Mouse (Mus musculus): ENCODE measurements around the gene Hps4. TPM values are rescaled to one million over a fixed set of nuclear protein-coding genes. Genes with fewer than 3 reads are reported as not detected.

Gene Hps4
- polyA plus RNA-seq, 2 experiments: 7.5 to 10.6 TPM

DNA sequence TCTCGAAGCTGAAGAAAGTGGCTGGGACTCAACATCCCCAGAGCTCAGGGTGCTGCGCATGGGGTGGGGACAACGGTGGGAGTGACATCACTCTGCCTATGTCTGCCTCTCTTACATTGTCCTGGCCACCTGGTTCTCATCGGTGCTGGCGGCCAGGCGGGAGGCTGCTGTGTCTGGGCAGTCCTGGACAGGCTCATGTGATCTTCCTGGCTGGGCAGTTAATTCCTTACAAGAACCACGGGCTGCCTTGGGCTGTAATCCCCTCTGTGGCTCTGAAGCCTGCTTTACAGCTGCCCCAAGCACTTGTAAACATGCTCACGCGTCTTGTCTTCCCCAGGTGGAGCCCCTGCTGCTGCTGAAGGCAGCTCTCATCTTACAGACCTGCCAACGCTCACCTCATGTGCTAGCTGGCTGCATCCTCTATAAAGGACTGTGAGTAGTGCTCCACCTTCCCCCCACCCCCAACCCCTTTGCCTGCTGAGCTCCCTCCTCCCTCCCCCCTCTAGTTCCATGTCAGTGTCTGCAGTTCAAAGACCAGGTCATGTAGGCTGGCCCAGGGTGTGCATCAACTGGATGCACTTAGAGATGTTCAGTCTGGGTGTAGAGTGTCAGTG, 21.4 kb downstream of the Hps4 start:
- Histone ChIP-seq H3K4me1 (replicated peaks; ENCODE audit: control insufficient read depth in 2 of 2, insufficient read depth in 2 of 2, low read length in 1 of 2) (peaks cover 8 to 12% of the 10 kb centered on the region in 2 experiments), H3K27me3 (ENCODE audit: control insufficient read depth, insufficient read depth, low read length) (no peaks in the 10 kb centered on the region), H3K36me3 (replicated peaks; ENCODE audit: control insufficient read depth, insufficient read depth, low read depth) (no peaks in the 10 kb centered on the region; the same call in 1 of the 2 replicates), H3K9ac (replicated peaks) (no peak overlapping the region), H3K27ac (no peak overlapping the region), H3K4me3 (ENCODE audit: insufficient read depth in 1 of 2, low read depth in 2 of 2, low read length in 2 of 2) (no peak overlapping the region), H3K4me2 (ENCODE audit: low read depth) (no peak overlapping the region), H3K9me3 (ENCODE audit: control insufficient read depth, low read length) (no peaks in the 10 kb centered on the region)
- ATAC-seq (ENCODE audit: insufficient read depth) (no peak), DNase-seq (ENCODE audit: low read depth in 3 of 3, low spot score in 3 of 3) (no peak)
- TF ChIP-seq CTCF (IDR thresholded peaks at IDR 0.05; ENCODE audit: low read depth): no peak
- no peak for TF ChIP-seq EP300 (IDR thresholded peaks at IDR 0.05; ENCODE audit: low read depth)
- 80% methylated on average over 10 of the region's 10 CpGs for WGBS (ENCODE audit: insufficient replicate concordance)

DNA sequence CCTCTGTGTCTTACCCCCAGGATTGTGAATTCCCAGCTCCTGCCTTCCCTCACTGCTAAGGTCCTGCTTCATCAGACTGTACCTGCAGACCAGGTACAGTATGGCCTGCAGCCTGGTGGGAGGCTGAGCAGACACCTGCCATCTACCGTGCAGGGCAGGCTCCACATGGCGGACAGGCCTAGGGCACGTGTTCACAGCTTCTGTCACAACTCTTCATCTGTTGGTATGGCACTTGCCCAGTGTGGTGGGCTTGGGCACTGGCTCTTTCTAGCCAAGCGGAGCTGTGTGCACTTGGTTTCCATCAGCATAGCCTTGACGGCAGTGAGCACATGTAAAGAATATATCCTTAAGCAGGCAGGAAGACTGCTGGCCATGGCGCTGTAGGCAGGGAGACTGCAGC, 24.0 kb downstream of the Hps4 start:
- DNase-seq (ENCODE audit: low read depth in 3 of 3, low spot score in 3 of 3) (no peak), ATAC-seq (ENCODE audit: insufficient read depth) (no peak)
- Histone ChIP-seq H3K9me3 (ENCODE audit: control insufficient read depth, low read length) (no peaks in the 10 kb centered on the region), H3K36me3 (replicated peaks; ENCODE audit: control insufficient read depth, insufficient read depth, low read depth) (no peaks in the 10 kb centered on the region; the same call in 1 of the 2 replicates), H3K4me2 (ENCODE audit: low read depth) (no peak overlapping the region), H3K27ac (no peak overlapping the region), H3K27me3 (ENCODE audit: control insufficient read depth, insufficient read depth, low read length) (no peaks in the 10 kb centered on the region), H3K4me1 (replicated peaks; ENCODE audit: control insufficient read depth in 2 of 2, insufficient read depth in 2 of 2, low read length in 1 of 2) (no peaks in the 10 kb centered on the region), H3K4me3 (ENCODE audit: insufficient read depth in 1 of 2, low read depth in 2 of 2, low read length in 2 of 2) (no peak overlapping the region), H3K9ac (replicated peaks) (no peak overlapping the region)
- no peak for TF ChIP-seq CTCF (IDR thresholded peaks at IDR 0.05; ENCODE audit: low read depth)
- TF ChIP-seq EP300 (IDR thresholded peaks at IDR 0.05; ENCODE audit: low read depth): no peak
- 81% methylated on average over 6 of the region's 6 CpGs for WGBS (ENCODE audit: insufficient replicate concordance)

DNA sequence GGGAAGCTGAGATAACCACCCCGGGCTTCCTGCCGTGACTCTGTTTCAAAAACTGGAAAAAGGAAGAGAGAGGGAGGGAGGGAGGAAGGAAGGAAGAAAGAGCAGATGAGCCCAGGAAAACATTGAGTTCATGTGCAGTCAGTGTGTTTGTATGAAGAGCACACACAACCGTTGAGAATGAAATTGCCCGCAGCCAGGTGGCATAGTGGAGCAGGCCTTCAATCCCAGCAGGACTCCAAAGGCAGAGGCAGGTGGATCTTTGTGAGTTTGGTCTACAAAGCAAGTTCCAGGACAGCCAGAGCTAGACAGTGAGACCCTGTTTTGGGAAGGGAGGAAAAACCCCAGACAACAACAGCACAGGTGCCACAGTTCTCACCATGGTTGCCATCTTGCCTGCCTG, 24.5 kb downstream of the Hps4 start:
- ATAC-seq (ENCODE audit: insufficient read depth): no peak
- Histone ChIP-seq H3K36me3 (replicated peaks; ENCODE audit: control insufficient read depth, insufficient read depth, low read depth) (no peaks in the 10 kb centered on the region; the same call in 1 of the 2 replicates), H3K4me3 (ENCODE audit: insufficient read depth in 1 of 2, low read depth in 2 of 2, low read length in 2 of 2) (no peak overlapping the region), H3K27me3 (ENCODE audit: control insufficient read depth, insufficient read depth, low read length) (no peaks in the 10 kb centered on the region), H3K4me1 (replicated peaks; ENCODE audit: control insufficient read depth in 2 of 2, insufficient read depth in 2 of 2, low read length in 1 of 2) (no peaks in the 10 kb centered on the region), H3K9ac (replicated peaks) (no peak overlapping the region), H3K27ac (no peak overlapping the region), H3K4me2 (ENCODE audit: low read depth) (no peak overlapping the region), H3K9me3 (ENCODE audit: control insufficient read depth, low read length) (no peaks in the 10 kb centered on the region)
- WGBS (ENCODE audit: insufficient replicate concordance): 77% methylated on average over 4 of the region's 4 CpGs
- no peak for DNase-seq (ENCODE audit: low read depth in 3 of 3, low spot score in 3 of 3)
- TF ChIP-seq CTCF (IDR thresholded peaks at IDR 0.05; ENCODE audit: low read depth) (no peak), EP300 (IDR thresholded peaks at IDR 0.05; ENCODE audit: low read depth) (no peak)

DNA sequence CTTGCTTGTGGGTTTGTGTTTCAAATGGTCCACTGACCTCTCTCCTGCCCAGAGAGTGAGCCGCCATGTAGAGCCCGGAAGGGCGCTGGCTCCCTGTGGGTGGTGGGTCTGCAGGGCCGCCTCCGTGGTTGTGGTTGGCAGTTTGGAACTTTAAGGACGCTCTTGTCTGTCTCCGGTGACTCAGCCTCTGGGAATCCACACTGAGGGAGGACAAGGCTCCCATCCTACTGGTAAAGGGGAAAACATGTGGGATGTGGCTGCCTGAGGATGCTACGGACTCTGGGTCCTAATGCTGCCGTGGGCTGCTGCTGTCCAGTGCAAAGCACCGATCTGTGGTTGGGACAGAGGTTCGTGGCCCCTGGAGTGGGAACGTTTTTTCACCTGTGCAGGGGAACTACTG, 25.0 kb downstream of the Hps4 start:
- H3K4me1 ChIP-seq (replicated peaks; ENCODE audit: control insufficient read depth in 2 of 2, insufficient read depth in 2 of 2, low read length in 1 of 2): no peaks in the 10 kb centered on the region
- H3K9me3 ChIP-seq (ENCODE audit: control insufficient read depth, low read length): no peaks in the 10 kb centered on the region
- H3K36me3 ChIP-seq (replicated peaks; ENCODE audit: control insufficient read depth, insufficient read depth, low read depth): no peaks in the 10 kb centered on the region; the same call in 1 of the 2 replicates
- no peaks in the 10 kb centered on the region for H3K27me3 ChIP-seq (ENCODE audit: control insufficient read depth, insufficient read depth, low read length)
- H3K4me2 ChIP-seq (ENCODE audit: low read depth): no peak overlapping the region
- WGBS (ENCODE audit: insufficient replicate concordance): 65% methylated on average over 12 of the region's 12 CpGs
- TF ChIP-seq CTCF (IDR thresholded peaks at IDR 0.05; ENCODE audit: low read depth): no peak
- no peak for TF ChIP-seq EP300 (IDR thresholded peaks at IDR 0.05; ENCODE audit: low read depth)
- DNase-seq (ENCODE audit: low read depth in 3 of 3, low spot score in 3 of 3): no peak
- ATAC-seq (ENCODE audit: insufficient read depth): no peak
- no peak overlapping the region for H3K27ac ChIP-seq
- H3K4me3 ChIP-seq (ENCODE audit: insufficient read depth in 1 of 2, low read depth in 2 of 2, low read length in 2 of 2): no peak overlapping the region
- H3K9ac ChIP-seq (replicated peaks): no peak overlapping the region

DNA sequence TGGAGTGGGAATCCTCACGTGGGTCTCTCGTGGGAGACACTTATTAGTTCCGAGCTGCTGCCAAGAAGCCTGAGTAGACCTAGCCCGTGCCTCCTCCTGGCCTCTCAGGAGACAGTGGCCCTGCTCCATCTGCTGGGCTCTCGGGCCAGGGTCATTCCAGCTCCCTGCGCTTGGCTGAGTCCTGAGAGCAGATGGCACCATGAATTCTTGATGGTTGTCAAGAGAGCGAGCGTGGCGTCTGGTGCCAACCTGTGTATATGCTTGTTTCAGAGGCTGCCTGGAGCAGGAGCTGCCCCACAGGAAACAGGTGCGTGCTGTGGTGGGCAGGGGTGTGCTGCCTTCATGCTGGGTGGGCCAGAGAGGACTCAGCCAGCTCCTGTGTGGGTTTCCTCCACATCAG, 25.8 kb downstream of the Hps4 start:
- H3K27me3 ChIP-seq (ENCODE audit: control insufficient read depth, insufficient read depth, low read length): no peaks in the 10 kb centered on the region
- TF ChIP-seq CTCF (IDR thresholded peaks at IDR 0.05; ENCODE audit: low read depth) (no peak), EP300 (IDR thresholded peaks at IDR 0.05; ENCODE audit: low read depth) (no peak)
- H3K4me1 ChIP-seq (replicated peaks; ENCODE audit: control insufficient read depth in 2 of 2, insufficient read depth in 2 of 2, low read length in 1 of 2): no peaks in the 10 kb centered on the region
- no peak overlapping the region for H3K4me3 ChIP-seq (ENCODE audit: insufficient read depth in 1 of 2, low read depth in 2 of 2, low read length in 2 of 2)
- no peak overlapping the region for H3K9ac ChIP-seq (replicated peaks)
- WGBS (ENCODE audit: insufficient replicate concordance): 81% methylated on average over 10 of the region's 10 CpGs
- no peaks in the 10 kb centered on the region for H3K9me3 ChIP-seq (ENCODE audit: control insufficient read depth, low read length)
- H3K4me2 ChIP-seq (ENCODE audit: low read depth): no peak overlapping the region
- ATAC-seq (ENCODE audit: insufficient read depth) (no peak), DNase-seq (ENCODE audit: low read depth in 3 of 3, low spot score in 3 of 3) (no peak)
- H3K36me3 ChIP-seq (replicated peaks; ENCODE audit: control insufficient read depth, insufficient read depth, low read depth): no peaks in the 10 kb centered on the region; the same call in 1 of the 2 replicates
- H3K27ac ChIP-seq: no peak overlapping the region
